Mouse (Mus musculus): ENCODE measurements at regions not wholly inside any gene's neighbourhood (a gene's known extent, or its start where the extent isn't known, plus 50 kb on each side); places are given as distances from the start of the nearest gene placed in this dataset.

- Histone ChIP-seq H3K27me3 (ENCODE audit: control insufficient read depth, insufficient read depth, low read length) (no peaks in the 10 kb centered on the region), H3K36me3 (replicated peaks; ENCODE audit: control insufficient read depth, insufficient read depth, low read depth, low read length) (no peaks in the 10 kb centered on the region), H3K4me1 (ENCODE audit: control insufficient read depth, insufficient read depth, low read length) (no peaks in the 10 kb centered on the region), H3K9me3 (replicated peaks; ENCODE audit: control insufficient read depth, low read length) (no peaks in the 10 kb centered on the region), H3K4me3 (ENCODE audit: low read depth, low read length) (no peak overlapping the region), H3K27ac (replicated peaks; ENCODE audit: low read depth, low read length) (no peak overlapping the region), H3K9ac (replicated peaks; ENCODE audit: low read length) (no peak overlapping the region), H3K4me2 (ENCODE audit: low read depth, low read length) (no peak overlapping the region)
- 82% methylated on average over 3 of the region's 3 CpGs for WGBS
- ATAC-seq (replicated peaks; ENCODE audit: insufficient number of reproducible peaks, low FRiP score, low TSS enrichment, low read depth), result no peak
- no peak for DNase-seq (ENCODE audit: low spot score)
Measured at GRCm38 (mm10) chr3:14997241-14997640, 111.2 kb downstream of the Car2 start.

GRCm38 (mm10) chr3:14998521-14998920, 112.4 kb downstream of the Car2 start:
- H3K27ac ChIP-seq (replicated peaks; ENCODE audit: low read depth, low read length), result no peak overlapping the region
- ATAC-seq (replicated peaks; ENCODE audit: insufficient number of reproducible peaks, low FRiP score, low TSS enrichment, low read depth) (no peak), DNase-seq (ENCODE audit: low spot score) (no peak)
- H3K9ac ChIP-seq (replicated peaks; ENCODE audit: low read length), result no peak overlapping the region
- WGBS, result 26% methylated on average over 2 of the region's 2 CpGs
- no peak overlapping the region for H3K4me3 ChIP-seq (ENCODE audit: low read depth, low read length)
- H3K27me3 ChIP-seq (ENCODE audit: control insufficient read depth, insufficient read depth, low read length), result no peaks in the 10 kb centered on the region
- H3K4me1 ChIP-seq (ENCODE audit: control insufficient read depth, insufficient read depth, low read length), result no peaks in the 10 kb centered on the region
- no peaks in the 10 kb centered on the region for H3K36me3 ChIP-seq (replicated peaks; ENCODE audit: control insufficient read depth, insufficient read depth, low read depth, low read length)
- H3K9me3 ChIP-seq (replicated peaks; ENCODE audit: control insufficient read depth, low read length), result no peaks in the 10 kb centered on the region
- no peak overlapping the region for H3K4me2 ChIP-seq (ENCODE audit: low read depth, low read length)

- DNase-seq (ENCODE audit: low spot score) (no peak), ATAC-seq (replicated peaks; ENCODE audit: insufficient number of reproducible peaks, low FRiP score, low TSS enrichment, low read depth) (no peak)
- H3K9me3 ChIP-seq (replicated peaks; ENCODE audit: control insufficient read depth, low read length), result no peaks in the 10 kb centered on the region
- no peaks in the 10 kb centered on the region for H3K27me3 ChIP-seq (ENCODE audit: control insufficient read depth, insufficient read depth, low read length)
- H3K36me3 ChIP-seq (replicated peaks; ENCODE audit: control insufficient read depth, insufficient read depth, low read depth, low read length), result no peaks in the 10 kb centered on the region
- 86% methylated on average over 1 of the region's 1 CpGs for WGBS
- H3K9ac ChIP-seq (replicated peaks; ENCODE audit: low read length), result no peak overlapping the region
- H3K4me2 ChIP-seq (ENCODE audit: low read depth, low read length), result no peak overlapping the region
- no peaks in the 10 kb centered on the region for H3K4me1 ChIP-seq (ENCODE audit: control insufficient read depth, insufficient read depth, low read length)
- no peak overlapping the region for H3K4me3 ChIP-seq (ENCODE audit: low read depth, low read length)
- no peak overlapping the region for H3K27ac ChIP-seq (replicated peaks; ENCODE audit: low read depth, low read length)
Measured at GRCm38 (mm10) chr3:14999411-14999810, 113.3 kb downstream of the Car2 start.

GRCm38 (mm10) chr3:14999914-15000313, 113.8 kb downstream of the Car2 start:
- Histone ChIP-seq H3K4me1 (ENCODE audit: control insufficient read depth, insufficient read depth, low read length) (no peaks in the 10 kb centered on the region), H3K4me3 (ENCODE audit: low read depth, low read length) (no peak overlapping the region), H3K4me2 (ENCODE audit: low read depth, low read length) (no peak overlapping the region), H3K36me3 (replicated peaks; ENCODE audit: control insufficient read depth, insufficient read depth, low read depth, low read length) (no peaks in the 10 kb centered on the region), H3K27ac (replicated peaks; ENCODE audit: low read depth, low read length) (no peak overlapping the region), H3K9ac (replicated peaks; ENCODE audit: low read length) (no peak overlapping the region), H3K27me3 (ENCODE audit: control insufficient read depth, insufficient read depth, low read length) (no peaks in the 10 kb centered on the region), H3K9me3 (replicated peaks; ENCODE audit: control insufficient read depth, low read length) (no peaks in the 10 kb centered on the region)
- ATAC-seq (replicated peaks; ENCODE audit: insufficient number of reproducible peaks, low FRiP score, low TSS enrichment, low read depth) (no peak), DNase-seq (ENCODE audit: low spot score) (no peak)

GRCm38 (mm10) chr3:15000657-15001056, 114.6 kb downstream of the Car2 start:
- 2% methylated on average over 3 of the region's 3 CpGs for WGBS
- no peaks in the 10 kb centered on the region for H3K9me3 ChIP-seq (replicated peaks; ENCODE audit: control insufficient read depth, low read length)
- no peaks in the 10 kb centered on the region for H3K36me3 ChIP-seq (replicated peaks; ENCODE audit: control insufficient read depth, insufficient read depth, low read depth, low read length)
- H3K27ac ChIP-seq (replicated peaks; ENCODE audit: low read depth, low read length), result no peak overlapping the region
- no peaks in the 10 kb centered on the region for H3K27me3 ChIP-seq (ENCODE audit: control insufficient read depth, insufficient read depth, low read length)
- no peak overlapping the region for H3K4me3 ChIP-seq (ENCODE audit: low read depth, low read length)
- no peaks in the 10 kb centered on the region for H3K4me1 ChIP-seq (ENCODE audit: control insufficient read depth, insufficient read depth, low read length)
- no peak overlapping the region for H3K4me2 ChIP-seq (ENCODE audit: low read depth, low read length)
- DNase-seq (ENCODE audit: low spot score) (no peak), ATAC-seq (replicated peaks; ENCODE audit: insufficient number of reproducible peaks, low FRiP score, low TSS enrichment, low read depth) (no peak)
- no peak overlapping the region for H3K9ac ChIP-seq (replicated peaks; ENCODE audit: low read length)

- Histone ChIP-seq H3K9ac (replicated peaks; ENCODE audit: low read length) (no peak overlapping the region), H3K36me3 (replicated peaks; ENCODE audit: control insufficient read depth, insufficient read depth, low read depth, low read length) (no peaks in the 10 kb centered on the region), H3K4me2 (ENCODE audit: low read depth, low read length) (no peak overlapping the region), H3K27me3 (ENCODE audit: control insufficient read depth, insufficient read depth, low read length) (no peaks in the 10 kb centered on the region), H3K4me3 (ENCODE audit: low read depth, low read length) (no peak overlapping the region), H3K27ac (replicated peaks; ENCODE audit: low read depth, low read length) (no peak overlapping the region), H3K9me3 (replicated peaks; ENCODE audit: control insufficient read depth, low read length) (no peaks in the 10 kb centered on the region), H3K4me1 (ENCODE audit: control insufficient read depth, insufficient read depth, low read length) (no peaks in the 10 kb centered on the region)
- no peak for DNase-seq (ENCODE audit: low spot score)
- ATAC-seq (replicated peaks; ENCODE audit: insufficient number of reproducible peaks, low FRiP score, low TSS enrichment, low read depth), result no peak
- 77% methylated on average over 3 of the region's 3 CpGs for WGBS
Measured at GRCm38 (mm10) chr3:15007821-15008220, 121.7 kb downstream of the Car2 start.

GRCm38 (mm10) chr3:15008501-15008900, 122.4 kb downstream of the Car2 start:
- Histone ChIP-seq H3K4me3 (ENCODE audit: low read depth, low read length) (no peak overlapping the region), H3K4me1 (ENCODE audit: control insufficient read depth, insufficient read depth, low read length) (no peaks in the 10 kb centered on the region), H3K36me3 (replicated peaks; ENCODE audit: control insufficient read depth, insufficient read depth, low read depth, low read length) (no peaks in the 10 kb centered on the region), H3K27me3 (ENCODE audit: control insufficient read depth, insufficient read depth, low read length) (no peaks in the 10 kb centered on the region), H3K27ac (replicated peaks; ENCODE audit: low read depth, low read length) (no peak overlapping the region), H3K9ac (replicated peaks; ENCODE audit: low read length) (no peak overlapping the region), H3K4me2 (ENCODE audit: low read depth, low read length) (no peak overlapping the region), H3K9me3 (replicated peaks; ENCODE audit: control insufficient read depth, low read length) (no peaks in the 10 kb centered on the region)
- 74% methylated on average over 1 of the region's 1 CpGs for WGBS
- DNase-seq (ENCODE audit: low spot score), result no peak
- no peak for ATAC-seq (replicated peaks; ENCODE audit: insufficient number of reproducible peaks, low FRiP score, low TSS enrichment, low read depth)

GRCm38 (mm10) chr3:15009747-15010146, 123.7 kb downstream of the Car2 start:
- no peaks in the 10 kb centered on the region for H3K9me3 ChIP-seq (replicated peaks; ENCODE audit: control insufficient read depth, low read length)
- ATAC-seq (replicated peaks; ENCODE audit: insufficient number of reproducible peaks, low FRiP score, low TSS enrichment, low read depth), result no peak
- no peak overlapping the region for H3K4me2 ChIP-seq (ENCODE audit: low read depth, low read length)
- no peaks in the 10 kb centered on the region for H3K36me3 ChIP-seq (replicated peaks; ENCODE audit: control insufficient read depth, insufficient read depth, low read depth, low read length)
- no peak overlapping the region for H3K9ac ChIP-seq (replicated peaks; ENCODE audit: low read length)
- H3K27ac ChIP-seq (replicated peaks; ENCODE audit: low read depth, low read length), result no peak overlapping the region
- no peak for DNase-seq (ENCODE audit: low spot score)
- no peaks in the 10 kb centered on the region for H3K27me3 ChIP-seq (ENCODE audit: control insufficient read depth, insufficient read depth, low read length)
- H3K4me1 ChIP-seq (ENCODE audit: control insufficient read depth, insufficient read depth, low read length), result no peaks in the 10 kb centered on the region
- 95% methylated on average over 2 of the region's 2 CpGs for WGBS
- no peak overlapping the region for H3K4me3 ChIP-seq (ENCODE audit: low read depth, low read length)

GRCm38 (mm10) chr3:15016621-15017020, 130.5 kb downstream of the Car2 start:
- no peaks in the 10 kb centered on the region for H3K9me3 ChIP-seq (replicated peaks; ENCODE audit: control insufficient read depth, low read length)
- WGBS, result 57% methylated on average over 1 of the region's 1 CpGs
- H3K4me2 ChIP-seq (ENCODE audit: low read depth, low read length), result no peak overlapping the region
- H3K4me3 ChIP-seq (ENCODE audit: low read depth, low read length), result no peak overlapping the region
- no peaks in the 10 kb centered on the region for H3K36me3 ChIP-seq (replicated peaks; ENCODE audit: control insufficient read depth, insufficient read depth, low read depth, low read length)
- no peaks in the 10 kb centered on the region for H3K27me3 ChIP-seq (ENCODE audit: control insufficient read depth, insufficient read depth, low read length)
- H3K27ac ChIP-seq (replicated peaks; ENCODE audit: low read depth, low read length), result no peak overlapping the region
- H3K9ac ChIP-seq (replicated peaks; ENCODE audit: low read length), result no peak overlapping the region
- DNase-seq (ENCODE audit: low spot score), result no peak
- H3K4me1 ChIP-seq (ENCODE audit: control insufficient read depth, insufficient read depth, low read length), result no peaks in the 10 kb centered on the region
- no peak for ATAC-seq (replicated peaks; ENCODE audit: insufficient number of reproducible peaks, low FRiP score, low TSS enrichment, low read depth)
